Mouse (Mus musculus) spleen, adult 12 weeks (tissue): ENCODE measurements at regions not wholly inside any gene's neighbourhood (a gene's known extent, or its start where the extent isn't known, plus 50 kb on each side); places are given as distances from the start of the nearest gene placed in this dataset.

Experiments used
- DNase-seq: peaks from one replicate; pipeline ENCODE4 v3.0.0; 2022; ENCODE audit warnings: low spot score

- no peak for DNase-seq
Measured at GRCm38 (mm10) chr3:50887002-50887401, 337.2 kb upstream of the Noct start.

GRCm38 (mm10) chr3:50888571-50889210 lies 335.6 kb upstream of the Noct start:
- no peak for DNase-seq

- no peak for DNase-seq
Measured at GRCm38 (mm10) chr3:50890537-50890936, 333.7 kb upstream of the Noct start.

- DNase-seq: no peak
Measured at GRCm38 (mm10) chr3:50898179-50898578, 326.1 kb upstream of the Noct start.

- DNase-seq: no peak
Measured at GRCm38 (mm10) chr3:50899830-50900350, 324.4 kb upstream of the Noct start.

- DNase-seq: no peak
Measured at GRCm38 (mm10) chr3:50900566-50900965, 323.7 kb upstream of the Noct start.

- DNase-seq: no peak
Measured at GRCm38 (mm10) chr3:50901321-50901720, 322.9 kb upstream of the Noct start.

- no peak for DNase-seq
Measured at GRCm38 (mm10) chr3:50902933-50903332, 321.3 kb upstream of the Noct start.

GRCm38 (mm10) chr3:50904716-50905116 lies 319.5 kb upstream of the Noct start:
- no peak for DNase-seq

GRCm38 (mm10) chr3:50905274-50905992 lies 318.8 kb upstream of the Noct start:
- DNase-seq: no peak

GRCm38 (mm10) chr3:50905993-50906831 lies 318.0 kb upstream of the Noct start:
- peak; percentile 51 for DNase-seq

- DNase-seq: no peak
Measured at GRCm38 (mm10) chr3:50912980-50913518, 311.2 kb upstream of the Noct start.

- DNase-seq: no peak
Measured at GRCm38 (mm10) chr3:50914866-50915365, 309.3 kb upstream of the Noct start.

GRCm38 (mm10) chr3:50916305-50916854 lies 307.9 kb upstream of the Noct start:
- DNase-seq: no peak

- DNase-seq: no peak
Measured at GRCm38 (mm10) chr3:50922347-50922746, 301.9 kb upstream of the Noct start.

- no peak for DNase-seq
Measured at GRCm38 (mm10) chr3:50922832-50923231, 301.4 kb upstream of the Noct start.

GRCm38 (mm10) chr3:50923327-50923726 lies 300.9 kb upstream of the Noct start:
- DNase-seq: no peak

- no peak for DNase-seq
Measured at GRCm38 (mm10) chr3:50927318-50927717, 296.9 kb upstream of the Noct start.

GRCm38 (mm10) chr3:50929013-50929412 lies 295.2 kb upstream of the Noct start:
- no peak for DNase-seq

- DNase-seq: no peak
Measured at GRCm38 (mm10) chr3:50932397-50933089, 291.7 kb upstream of the Noct start.

GRCm38 (mm10) chr3:50933090-50933443 lies 291.2 kb upstream of the Noct start:
- DNase-seq: no peak
